Mouse (Mus musculus) kidney, postnatal 36 days (tissue): ENCODE measurements around the gene 2900011O08Rik.
A peak's percentile ranks its signal among the peaks of the same experiment; 100 is the strongest.

Source experiments
- DNase-seq, 2 experiments: peaks; one replicate each; pipeline ENCODE4 v3.0.0; 2021 to 2022; ENCODE audit warnings: mixed read lengths in 2 of 2

The 2900011O08Rik gene

GRCm38 (mm10) chr16:14070471-14071169 lies 84.2 kb downstream of the 2900011O08Rik start:
- no peak for DNase-seq

- no peak for DNase-seq
Measured at GRCm38 (mm10) chr16:14082925-14083324, 96.5 kb downstream of the 2900011O08Rik start.

GRCm38 (mm10) chr16:14088249-14088648 lies 101.8 kb downstream of the 2900011O08Rik start:
- no peak for DNase-seq

GRCm38 (mm10) chr16:14089296-14089695 lies 102.9 kb downstream of the 2900011O08Rik start:
- no peak for DNase-seq

- DNase-seq = no peak
Measured at GRCm38 (mm10) chr16:14091771-14092170, 105.4 kb downstream of the 2900011O08Rik start.

GRCm38 (mm10) chr16:14105891-14106290 lies 119.5 kb downstream of the 2900011O08Rik start:
- DNase-seq = no peak

GRCm38 (mm10) chr16:14109651-14110230 lies 123.3 kb downstream of the 2900011O08Rik start:
- no peak for DNase-seq

GRCm38 (mm10) chr16:14110922-14111321 lies 124.5 kb downstream of the 2900011O08Rik start:
- no peak for DNase-seq

GRCm38 (mm10) chr16:14112133-14112532 lies 125.7 kb downstream of the 2900011O08Rik start:
- no peak for DNase-seq

- no peak for DNase-seq
Measured at GRCm38 (mm10) chr16:14112742-14113141, 126.3 kb downstream of the 2900011O08Rik start.

GRCm38 (mm10) chr16:14117299-14117698 lies 130.9 kb downstream of the 2900011O08Rik start:
- no peak for DNase-seq

GRCm38 (mm10) chr16:14120941-14121340 lies 134.5 kb downstream of the 2900011O08Rik start:
- DNase-seq = no peak

GRCm38 (mm10) chr16:14121563-14121962 lies 135.2 kb downstream of the 2900011O08Rik start:
- no peak for DNase-seq

GRCm38 (mm10) chr16:14122586-14122985 lies 136.2 kb downstream of the 2900011O08Rik start:
- DNase-seq = no peak

- no peak for DNase-seq
Measured at GRCm38 (mm10) chr16:14123901-14124300, 137.5 kb downstream of the 2900011O08Rik start.

- no peak for DNase-seq
Measured at GRCm38 (mm10) chr16:14124709-14125108, 138.3 kb downstream of the 2900011O08Rik start.

GRCm38 (mm10) chr16:14125253-14125652 lies 138.8 kb downstream of the 2900011O08Rik start:
- no peak for DNase-seq

GRCm38 (mm10) chr16:14128977-14129376 lies 142.6 kb downstream of the 2900011O08Rik start:
- DNase-seq = no peak

GRCm38 (mm10) chr16:14130796-14131195 lies 144.4 kb downstream of the 2900011O08Rik start:
- peak; percentile 43 to 57 for DNase-seq

GRCm38 (mm10) chr16:14131376-14131775 lies 145.0 kb downstream of the 2900011O08Rik start:
- DNase-seq = peak in 1 of 2 experiments; percentile 21

- no peak for DNase-seq
Measured at GRCm38 (mm10) chr16:14131838-14132237, 145.4 kb downstream of the 2900011O08Rik start.

- DNase-seq = no peak
Measured at GRCm38 (mm10) chr16:14135014-14135413, 148.6 kb downstream of the 2900011O08Rik start.

GRCm38 (mm10) chr16:14137976-14138561 lies 151.7 kb downstream of the 2900011O08Rik start:
- no peak for DNase-seq

- no peak for DNase-seq
Measured at GRCm38 (mm10) chr16:14139106-14139505, 152.7 kb downstream of the 2900011O08Rik start.
